Mouse (Mus musculus): ENCODE measurements around the gene Rabggta.

Gene Rabggta

GRCm38 (mm10) chr14:55730531-55731032, 8.5 kb upstream of the Rabggta start:
- no peak for DNase-seq

- DNase-seq, result no peak
Measured at GRCm38 (mm10) chr14:55730116-55730515, 8.1 kb upstream of the Rabggta start.

GRCm38 (mm10) chr14:55727889-55728685, 6.0 kb upstream of the Rabggta start:
- DNase-seq, result peak; percentile 51

- no peak for DNase-seq
Measured at GRCm38 (mm10) chr14:55726261-55726660, 4.2 kb upstream of the Rabggta start.

GRCm38 (mm10) chr14:55724411-55724871, 2.4 kb upstream of the Rabggta start:
- DNase-seq, result peak; percentile 83

- no peak for DNase-seq
Measured at GRCm38 (mm10) chr14:55723433-55723832, 1.4 kb upstream of the Rabggta start.

- no peak for DNase-seq
Measured at GRCm38 (mm10) chr14:55722438-55722945, 429 bp upstream of the Rabggta start.

- no peak for DNase-seq
Measured at GRCm38 (mm10) chr14:55721076-55721475, 987 bp downstream of the Rabggta start.

- no peak for DNase-seq
Measured at GRCm38 (mm10) chr14:55720666-55721065, 1.4 kb downstream of the Rabggta start.

- DNase-seq, result no peak
Measured at GRCm38 (mm10) chr14:55719737-55720136, 2.3 kb downstream of the Rabggta start.

- no peak for DNase-seq
Measured at GRCm38 (mm10) chr14:55716884-55717283, 5.2 kb downstream of the Rabggta start.

GRCm38 (mm10) chr14:55716271-55716670, 5.8 kb downstream of the Rabggta start:
- no peak for DNase-seq

GRCm38 (mm10) chr14:55714893-55715292, 7.2 kb downstream of the Rabggta start:
- peak; percentile 78 for DNase-seq

- DNase-seq, result no peak
Measured at GRCm38 (mm10) chr14:55713729-55714122, 8.3 kb downstream of the Rabggta start, which contains the start of gene Tgm1. TSS of gene Tgm1 (minus strand) at chr14:55713926.

- peak; percentile 82 for DNase-seq
Measured at GRCm38 (mm10) chr14:55713007-55713728, 8.9 kb downstream of the Rabggta start.

GRCm38 (mm10) chr14:55711786-55712185, 10.3 kb downstream of the Rabggta start:
- DNase-seq, result no peak

GRCm38 (mm10) chr14:55709509-55709908, 12.6 kb downstream of the Rabggta start:
- DNase-seq, result no peak

GRCm38 (mm10) chr14:55707397-55707796, 14.7 kb downstream of the Rabggta start:
- DNase-seq, result no peak

GRCm38 (mm10) chr14:55706051-55706600, 15.9 kb downstream of the Rabggta start:
- DNase-seq, result peak; percentile 63

GRCm38 (mm10) chr14:55702761-55703160, 19.3 kb downstream of the Rabggta start:
- no peak for DNase-seq

- DNase-seq, result no peak
Measured at GRCm38 (mm10) chr14:55701131-55701530, 20.9 kb downstream of the Rabggta start.

GRCm38 (mm10) chr14:55697226-55697625, 24.8 kb downstream of the Rabggta start:
- DNase-seq, result peak; percentile 52

- DNase-seq, result no peak
Measured at GRCm38 (mm10) chr14:55689433-55689832, 32.6 kb downstream of the Rabggta start.

Data from lung, postnatal 36 days (tissue).